Mouse (Mus musculus): ENCODE measurements around the gene Enpep.
A peak's percentile ranks its signal among the peaks of the same experiment; 100 is the strongest.

Gene Enpep

GRCm38 (mm10) chr3:129312511-129312910, 20.0 kb downstream of the Enpep start:
- no peak for DNase-seq (ENCODE audit: low spot score in 2 of 2)

GRCm38 (mm10) chr3:129311951-129312350, 20.6 kb downstream of the Enpep start:
- no peak for DNase-seq (ENCODE audit: low spot score in 2 of 2)

- DNase-seq (ENCODE audit: low spot score in 2 of 2) = no peak
Observed at GRCm38 (mm10) chr3:129309926-129310325, 22.6 kb downstream of the Enpep start.

DNA sequence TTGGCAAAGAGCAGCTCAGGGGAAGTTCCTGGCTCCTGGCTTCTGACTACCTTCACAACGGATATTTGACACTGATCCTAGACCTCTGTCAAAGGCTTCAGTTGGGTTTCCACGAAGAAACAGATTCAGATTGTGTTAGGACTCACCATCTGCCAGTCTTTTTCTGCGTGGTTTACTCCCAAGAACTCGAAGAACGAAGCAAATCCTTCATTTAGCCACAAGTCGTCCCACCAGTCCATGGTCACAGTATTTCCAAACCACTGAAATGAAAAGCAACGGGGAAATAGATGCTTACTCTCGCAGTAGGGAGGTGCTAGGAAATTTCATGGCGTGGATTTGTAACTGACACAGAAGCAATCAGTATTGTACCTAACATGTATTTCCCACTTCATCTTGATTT, 23.6 kb downstream of the Enpep start:
- no peak for DNase-seq (ENCODE audit: low spot score in 2 of 2)

- DNase-seq (ENCODE audit: low spot score in 2 of 2) = no peak
Observed at GRCm38 (mm10) chr3:129308102-129308752, 24.3 kb downstream of the Enpep start.

DNA sequence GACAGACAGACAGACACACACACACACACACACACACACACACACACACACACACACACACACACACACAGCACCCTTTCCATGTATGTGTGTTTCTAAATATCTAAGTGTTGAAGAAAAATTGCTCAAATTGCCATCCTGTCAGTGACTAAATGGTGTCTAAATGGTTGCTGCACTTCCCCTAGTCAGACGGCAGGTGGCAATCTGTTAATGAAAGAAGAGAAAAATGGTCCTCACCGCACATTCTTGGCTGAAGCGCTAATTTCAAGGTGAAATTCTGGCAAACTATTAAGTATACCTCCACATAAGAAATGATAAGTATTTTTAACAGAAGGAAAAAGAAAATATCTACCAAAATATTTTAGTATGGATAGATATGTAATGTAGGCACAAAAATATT, 28.6 kb downstream of the Enpep start:
- no peak for DNase-seq (ENCODE audit: low spot score in 2 of 2)

- no peak for DNase-seq (ENCODE audit: low spot score in 2 of 2)
Observed at GRCm38 (mm10) chr3:129299874-129300273, 32.6 kb downstream of the Enpep start.

DNA sequence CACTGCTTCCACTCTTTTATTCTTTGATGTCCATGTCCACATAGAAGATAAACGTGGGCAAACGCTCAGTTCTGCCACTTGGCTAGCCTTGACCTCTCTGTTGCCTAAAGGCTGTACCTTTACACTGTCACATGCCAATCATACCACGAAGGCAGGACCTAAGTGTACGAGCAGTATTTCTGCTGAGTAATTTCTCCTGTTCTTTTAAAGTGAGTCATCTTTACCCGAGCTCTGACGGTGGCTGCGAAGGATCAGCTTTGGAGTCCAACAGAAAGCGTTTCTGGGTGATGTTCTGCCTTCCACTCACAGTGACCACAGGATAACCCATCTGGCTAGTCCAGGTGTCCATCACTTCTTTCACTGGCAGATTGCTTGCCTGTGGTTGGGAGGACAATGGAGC, 33.9 kb downstream of the Enpep start:
- no peak for DNase-seq (ENCODE audit: low spot score in 2 of 2)

DNA sequence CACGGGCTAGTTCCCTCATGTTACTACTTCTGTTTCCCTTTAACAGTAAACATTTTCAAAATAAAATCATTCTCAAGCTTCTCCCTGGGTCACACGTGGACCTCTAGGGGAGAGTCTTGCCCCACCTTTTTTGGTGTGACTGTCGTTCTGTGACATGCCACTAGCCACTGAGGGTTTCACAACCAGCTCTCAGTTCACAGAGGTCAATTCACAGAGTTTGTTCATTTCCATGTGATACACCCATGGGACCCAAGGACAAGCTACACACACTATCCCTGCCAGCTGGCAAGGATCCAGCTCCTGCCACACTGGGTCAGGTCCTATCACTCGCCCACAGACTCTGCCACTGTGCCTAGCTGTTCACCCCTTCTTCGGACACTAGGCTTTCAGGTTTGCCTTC, 35.5 kb downstream of the Enpep start:
- DNase-seq (ENCODE audit: low spot score in 2 of 2) = no peak

- DNase-seq (ENCODE audit: low spot score in 2 of 2) = no peak
Observed at GRCm38 (mm10) chr3:129295883-129296282, 36.6 kb downstream of the Enpep start.

- no peak for DNase-seq (ENCODE audit: low spot score in 2 of 2)
Observed at GRCm38 (mm10) chr3:129289536-129289935, 43.0 kb downstream of the Enpep start.

DNA sequence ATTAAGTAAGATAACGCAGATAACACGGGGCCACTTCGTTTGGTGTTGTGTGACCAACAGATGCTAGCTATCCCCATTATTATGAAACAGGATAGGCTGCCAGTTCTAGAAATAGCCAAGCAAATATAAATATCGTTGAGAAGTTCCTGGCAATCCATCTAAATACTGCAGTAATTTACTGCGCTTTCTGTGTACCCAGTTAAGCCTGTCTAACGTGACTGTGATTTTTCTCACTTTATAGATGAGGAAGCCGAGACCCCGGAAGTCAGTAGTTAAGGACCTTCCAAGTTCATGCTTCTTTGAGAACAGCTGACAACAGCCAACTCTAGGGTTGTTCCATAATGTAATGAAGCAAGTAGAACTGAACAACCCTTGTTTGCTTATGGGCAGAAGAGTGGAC, 45.4 kb downstream of the Enpep start:
- no peak for DNase-seq (ENCODE audit: low spot score in 2 of 2)

DNA sequence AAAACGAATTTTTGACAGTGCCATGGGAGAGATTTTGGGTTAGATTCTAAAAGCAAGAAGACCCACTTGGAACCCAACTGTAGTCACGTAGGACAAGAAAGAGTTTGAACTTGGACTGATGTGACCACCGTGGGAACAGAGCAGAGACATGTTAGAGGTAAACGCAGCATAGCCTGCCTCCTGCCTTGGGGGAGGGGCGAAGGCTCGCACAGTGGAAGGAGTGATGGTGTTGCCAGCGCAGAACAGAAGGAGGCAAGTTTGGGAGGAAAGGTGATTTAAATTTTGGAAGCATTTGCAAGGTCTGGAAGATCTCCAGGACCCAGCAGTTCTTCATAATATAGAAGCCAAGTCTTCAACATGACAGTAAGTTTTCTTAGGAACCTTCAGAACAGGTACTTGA, 46.1 kb downstream of the Enpep start:
- no peak for DNase-seq (ENCODE audit: low spot score in 2 of 2)

GRCm38 (mm10) chr3:129284326-129284725, 48.2 kb downstream of the Enpep start:
- no peak for DNase-seq (ENCODE audit: low spot score in 2 of 2)

DNA sequence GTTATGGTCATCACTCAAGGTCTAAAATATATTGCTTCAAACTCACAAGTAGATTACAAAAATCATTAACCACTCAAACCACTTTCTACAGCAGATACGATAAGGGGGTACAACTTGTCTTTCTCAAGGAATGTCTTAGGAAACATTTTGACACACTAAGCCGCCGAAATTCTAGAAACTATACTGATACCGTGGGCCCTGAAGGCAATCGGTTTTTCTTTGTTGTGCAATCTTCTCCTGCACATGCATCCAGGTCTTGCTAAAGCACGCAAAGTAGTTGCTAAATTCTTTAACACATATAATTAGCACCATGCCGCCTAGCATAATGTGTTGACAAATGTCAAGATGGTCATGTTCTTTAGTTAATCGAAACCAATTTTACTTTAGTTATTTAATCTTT, 53.1 kb downstream of the Enpep start:
- DNase-seq (ENCODE audit: low spot score in 2 of 2) = no peak

DNA sequence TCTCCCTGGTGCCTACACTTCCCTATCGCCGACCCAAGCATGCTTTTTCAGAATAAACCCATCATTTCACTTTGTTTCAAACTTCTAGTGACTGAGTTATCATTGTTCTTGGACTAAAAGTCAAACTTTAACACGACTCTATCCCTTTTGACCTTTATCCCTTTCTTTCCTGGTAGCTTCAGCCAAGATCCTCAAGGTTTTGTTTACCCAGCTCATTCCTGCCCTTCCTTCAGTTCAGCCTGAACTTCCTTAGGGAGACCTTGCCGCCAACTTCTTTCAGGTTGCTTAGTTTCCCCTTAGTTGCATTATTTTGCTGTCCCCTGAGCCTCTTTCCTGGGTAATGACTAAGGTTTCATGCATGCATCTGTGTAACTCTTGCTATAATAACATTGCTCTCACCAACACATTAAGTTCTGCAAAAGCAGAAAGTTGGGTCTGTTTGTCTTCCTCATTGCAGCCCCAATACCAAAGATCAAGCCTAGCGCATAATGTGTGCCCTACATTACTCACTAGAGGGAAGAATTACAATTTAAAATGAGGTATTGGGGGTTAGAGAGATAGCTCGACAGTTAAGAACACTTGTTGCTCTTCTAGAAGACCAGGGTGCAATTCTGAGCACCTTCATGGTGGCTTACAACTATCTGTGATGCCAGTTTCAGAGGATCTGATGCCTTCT, 59.2 kb downstream of the Enpep start:
- no peak for DNase-seq (ENCODE audit: low spot score in 2 of 2)

DNA sequence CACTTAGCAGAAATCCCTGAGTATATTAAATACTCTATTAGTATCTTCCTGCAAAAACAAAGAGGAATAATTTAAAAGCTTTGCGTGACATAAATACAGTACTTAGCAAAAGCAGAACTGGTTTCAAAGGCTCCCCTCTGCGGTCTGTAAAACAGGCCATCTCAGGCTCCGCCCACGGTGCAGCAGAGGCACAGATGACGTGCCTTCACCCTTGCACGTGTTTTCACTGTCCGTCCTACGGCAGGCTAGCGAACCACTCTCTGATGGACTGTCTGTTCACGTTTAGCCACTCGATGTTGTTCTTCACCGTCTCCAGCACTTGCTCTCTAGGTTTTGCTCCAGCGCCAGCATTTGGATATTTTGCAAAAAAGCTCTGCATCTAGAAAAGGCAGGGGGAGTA, 62.5 kb downstream of the Enpep start:
- peak in 1 of 2 experiments; percentile 2 for DNase-seq (ENCODE audit: low spot score in 2 of 2)

DNA sequence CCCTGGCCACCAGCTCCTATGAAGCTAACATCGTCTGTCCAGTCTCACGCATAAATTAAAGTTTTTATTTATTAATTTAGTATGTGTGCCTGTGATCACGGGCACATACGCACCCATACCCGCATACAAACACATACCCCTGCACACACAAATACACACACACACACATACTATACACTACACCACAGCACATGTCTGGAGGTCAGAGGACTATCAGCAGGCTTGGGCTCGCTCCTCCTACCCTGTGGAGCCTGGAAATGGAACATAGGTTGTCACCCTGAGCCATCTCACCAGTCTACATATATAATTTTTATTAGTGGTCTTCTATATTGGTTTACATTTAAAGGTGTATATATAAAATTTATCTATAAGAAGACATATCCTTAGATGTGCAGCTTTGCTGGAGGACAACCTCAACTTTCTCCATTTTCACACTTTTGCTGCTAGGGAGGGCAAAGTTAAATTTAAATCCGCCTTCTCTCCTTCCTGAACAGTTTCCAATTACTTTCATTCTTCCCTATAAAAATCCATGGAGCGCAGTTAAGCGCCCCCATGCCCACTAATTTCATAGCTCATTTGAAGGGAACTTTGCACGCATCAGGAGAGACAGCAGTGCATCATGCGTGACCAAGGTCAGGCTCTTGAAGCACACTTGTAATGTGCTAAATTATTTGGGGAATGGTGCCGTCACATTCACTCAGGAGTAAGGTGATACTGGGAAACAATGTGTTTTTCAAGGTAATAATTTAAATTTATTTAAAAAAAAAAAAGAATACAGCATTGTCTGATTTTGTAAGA, 63.4 kb downstream of the Enpep start:
- DNase-seq (ENCODE audit: low spot score in 2 of 2) = no peak

DNA sequence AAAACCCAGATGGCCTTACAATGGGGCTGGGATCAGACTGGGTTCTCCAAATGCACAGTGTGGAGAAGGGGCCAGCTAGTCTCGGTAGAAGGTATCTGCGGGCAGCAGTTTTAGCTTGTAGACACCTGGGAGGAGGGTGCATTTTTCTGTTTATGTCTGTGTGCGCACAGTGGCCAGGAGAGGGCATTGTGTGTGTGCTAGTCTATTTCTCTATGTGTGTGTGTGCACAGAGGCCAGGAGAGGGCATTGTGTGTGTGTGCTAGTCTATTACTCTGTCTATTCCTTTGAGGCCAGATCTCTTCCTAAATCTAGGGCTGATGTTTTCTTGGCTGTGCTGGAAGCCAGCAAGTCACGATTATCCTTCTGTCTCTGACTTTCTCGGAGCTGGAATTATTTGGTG, 74.0 kb downstream of the Enpep start:
- DNase-seq (ENCODE audit: low spot score in 2 of 2) = no peak

DNA sequence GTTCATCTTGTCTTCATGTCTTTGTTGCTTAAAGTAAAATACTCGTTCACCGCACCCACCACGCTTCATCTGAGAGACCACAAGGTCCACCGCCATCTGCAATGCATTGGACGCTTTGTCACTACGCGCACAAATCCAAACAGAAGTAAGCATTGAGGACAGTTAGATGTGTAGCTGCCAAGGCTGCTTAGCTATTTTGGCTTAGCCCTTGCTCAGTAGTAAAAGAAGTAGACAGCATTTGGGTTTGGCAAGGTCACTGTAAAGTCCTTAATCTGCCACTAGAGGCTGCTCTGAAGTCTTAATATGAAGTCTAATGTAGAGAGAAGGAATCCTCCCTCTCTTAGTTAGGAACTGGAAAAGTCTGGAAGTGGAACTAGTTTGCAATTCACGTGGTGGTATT, 75.8 kb downstream of the Enpep start:
- no peak for DNase-seq (ENCODE audit: low spot score in 2 of 2)

DNA sequence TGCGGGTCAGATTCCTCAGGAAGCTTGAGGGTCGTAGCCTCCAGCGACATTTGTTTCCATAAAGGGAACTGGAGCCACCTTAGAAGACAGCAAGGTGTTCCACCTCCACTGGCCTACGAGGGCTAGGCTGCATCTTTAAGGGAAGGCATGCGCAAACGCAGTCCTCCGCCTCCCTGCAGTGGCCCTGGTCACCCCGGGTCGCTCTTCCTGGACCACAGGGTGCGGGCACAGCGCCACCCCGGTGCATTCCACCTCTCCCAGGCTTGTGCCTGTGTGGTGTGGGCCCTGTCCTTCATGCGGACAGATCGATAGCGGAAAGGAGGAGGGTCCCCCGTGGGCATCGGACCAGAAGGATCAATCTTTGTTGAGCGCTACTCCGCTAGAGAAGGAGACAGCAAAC, 76.2 kb downstream of the Enpep start:
- no peak for DNase-seq (ENCODE audit: low spot score in 2 of 2)

DNA sequence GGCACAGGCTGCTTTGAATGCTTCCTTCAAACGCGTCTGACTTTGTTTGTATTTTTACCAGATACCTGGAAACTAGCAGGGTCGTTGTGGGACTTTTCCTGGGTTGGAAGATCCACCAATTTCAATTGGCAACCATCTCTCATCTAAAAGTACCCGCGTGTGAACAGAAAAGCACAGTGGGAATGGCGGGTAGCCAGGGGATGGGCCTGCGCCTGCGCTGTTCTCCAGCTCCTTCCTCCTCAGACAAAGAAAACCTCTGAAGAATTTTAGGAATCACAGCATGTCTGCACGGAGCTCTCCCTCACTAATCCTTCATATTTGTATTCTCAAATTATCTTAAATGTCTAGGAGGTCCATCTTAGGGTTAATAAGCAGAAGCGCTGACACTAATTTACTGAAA, 78.3 kb downstream of the Enpep start:
- no peak for DNase-seq (ENCODE audit: low spot score in 2 of 2)

GRCm38 (mm10) chr3:129250997-129251396, 81.5 kb downstream of the Enpep start:
- no peak for DNase-seq (ENCODE audit: low spot score in 2 of 2)
